Mouse (Mus musculus) intestine, postnatal 0 days (tissue): Measurements from ENCODE around the gene Mllt10. TPM values are rescaled to one million over a fixed set of nuclear protein-coding genes. Genes with fewer than 3 reads are reported as not detected.

ENCODE experiments used
- ATAC-seq: fragments of 200-750 bp; cut with Nextera tagmentation; 2 replicates; pipeline ENCODE4 v1.8.0; 2017; ENCODE audit warnings: mild to moderate bottlenecking, moderate TSS enrichment, moderate library complexity
- H3K27ac ChIP-seq: fragments of 300-500 bp; sonication (generic); 2 replicates; pipeline ENCODE4 v1.5.1; 2014; ENCODE audit warnings: mild to moderate bottlenecking, low read depth, low read length, moderate library complexity
- H3K27me3 ChIP-seq: fragments of 300-500 bp; sonication (generic); replicated peaks from 2 replicates; pipeline ENCODE4 v1.6.1; 2014; ENCODE audit warnings: low read length, mixed read lengths; ENCODE audit not compliant: control insufficient read depth, insufficient read depth
- H3K36me3 ChIP-seq: fragments of 300-500 bp; sonication (generic); 2 replicates; pipeline ENCODE4 v1.6.1; 2014; ENCODE audit warnings: mild to moderate bottlenecking, moderate library complexity; ENCODE audit not compliant: control insufficient read depth, insufficient read depth
- H3K4me1 ChIP-seq: fragments of 300-500 bp; sonication (generic); replicated peaks from 2 replicates; pipeline ENCODE4 v1.6.1; 2014; ENCODE audit warnings: antibody characterized with exemption, low read length, mixed read lengths; ENCODE audit not compliant: control insufficient read depth, insufficient read depth
- H3K4me2 ChIP-seq: fragments of 300-500 bp; sonication (generic); replicated peaks from 2 replicates; pipeline ENCODE4 v1.6.1; 2014; ENCODE audit warnings: low read depth, mild to moderate bottlenecking, moderate library complexity
- H3K4me3 ChIP-seq: fragments of 300-500 bp; sonication (generic); 2 replicates; pipeline ENCODE4 v1.5.1; 2014; ENCODE audit warnings: low read depth, low read length
- H3K9ac ChIP-seq: fragments of 300-500 bp; sonication (generic); 2 replicates; pipeline ENCODE4 v1.6.1; 2014; ENCODE audit warnings: mild to moderate bottlenecking, low read depth, low read length
- H3K9me3 ChIP-seq: fragments of 300-500 bp; sonication (generic); 2 replicates; pipeline ENCODE4 v1.6.1; 2016; ENCODE audit warnings: mixed run types; ENCODE audit not compliant: control insufficient read depth
- CTCF ChIP-seq: sonication (generic); IDR thresholded peaks from 2 replicates; pipeline ENCODE4 v1.5.1; 2016; ENCODE audit warnings: low read depth, mild to moderate bottlenecking, control low read depth, antibody characterized with exemption, moderate library complexity
- WGBS: fragments of 180-500 bp; shearing (Covaris S2); extraction: QIAGEN DNeasy Blood & Tissue Kit; methylation state at CpG from one replicate; pipeline ENCODE4 v1.1.7; 2014; 5-methylcytosine and 5-hydroxymethylcytosine counted together
- polyA plus RNA-seq: library from polyadenylated mRNA; unstranded; fragments of >200 nt; fragmentation: Nextera tagmentation; extraction: Ambion mirVana; gene quantifications from 2 replicates; pipeline ENCODE4 v1.2.1, GENCODE M21; 2015

Mllt10 gene
- polyA plus RNA-seq, 1 experiment from 2014 or later: 22.6 TPM

DNA sequence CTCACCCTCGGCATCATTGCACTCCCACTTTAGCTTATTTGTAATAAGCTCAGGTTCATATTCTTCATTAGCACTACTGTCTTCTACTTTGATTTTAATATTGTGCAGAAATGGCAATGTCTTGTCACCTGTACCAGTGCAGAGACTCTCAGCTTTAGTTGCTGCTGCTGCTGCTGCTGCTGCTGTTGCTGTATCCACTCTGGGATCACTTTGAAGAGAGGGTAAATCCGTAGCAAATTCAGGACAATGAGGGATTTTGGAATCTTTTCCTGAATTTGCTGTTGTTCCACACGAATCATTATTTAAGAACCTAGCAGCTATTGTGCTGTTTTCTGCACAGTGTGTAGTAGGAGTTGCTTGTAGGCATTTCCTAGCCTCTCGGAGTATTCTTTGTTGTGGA lies 8.9 kb upstream of the Mllt10 start:
- Histone ChIP-seq H3K4me2 (peak overlapping the region; percentile 93), H3K36me3 (no peaks in the 10 kb centered on the region), H3K9ac (peak overlapping the region; percentile 76; the same call in 1 of the 2 replicates), H3K9me3 (no peaks in the 10 kb centered on the region), H3K27me3 (no peaks in the 10 kb centered on the region), H3K27ac (no peak overlapping the region), H3K4me3 (peak overlapping the region; percentile 82), H3K4me1 (peaks cover 9% of the 10 kb centered on the region; the same call in 1 of the 2 replicates)
- no peak for TF ChIP-seq CTCF
- no peak for ATAC-seq
- WGBS: 10% methylated on average over 4 of the region's 4 CpGs

- H3K4me3 ChIP-seq: peak overlapping the region; percentile 82
- no peaks in the 10 kb centered on the region for H3K9me3 ChIP-seq
- peak; percentile 79 for ATAC-seq
- peak overlapping the region; percentile 76 for H3K9ac ChIP-seq
- peak overlapping the region; percentile 89 for H3K27ac ChIP-seq
- H3K4me1 ChIP-seq: peaks cover 9% of the 10 kb centered on the region; the same call in 1 of the 2 replicates
- no peaks in the 10 kb centered on the region for H3K36me3 ChIP-seq
- TF ChIP-seq CTCF: no peak
- WGBS: under 1% methylated on average over 64 of the region's 64 CpGs
- H3K27me3 ChIP-seq: no peaks in the 10 kb centered on the region
- peak overlapping the region; percentile 93 for H3K4me2 ChIP-seq
Measured at GRCm38 (mm10) chr2:18046758-18047645, 8.0 kb upstream of the Mllt10 start.

- Histone ChIP-seq H3K9me3 (no peaks in the 10 kb centered on the region), H3K36me3 (no peaks in the 10 kb centered on the region), H3K4me1 (peaks cover 9% of the 10 kb centered on the region; the same call in 1 of the 2 replicates), H3K4me2 (peak overlapping the region; percentile 93), H3K27ac (peak overlapping the region; percentile 89), H3K27me3 (no peaks in the 10 kb centered on the region), H3K9ac (peak overlapping the region; percentile 76), H3K4me3 (peak overlapping the region; percentile 82)
- WGBS: under 1% methylated on average over 69 of the region's 70 CpGs
- ATAC-seq: peak; percentile 71
- no peak for TF ChIP-seq CTCF
Measured at GRCm38 (mm10) chr2:18047646-18048452, 7.2 kb upstream of the Mllt10 start.

GRCm38 (mm10) chr2:18048453-18049075 lies 6.5 kb upstream of the Mllt10 start, which contains the start of gene Skida1:
Skida1 (minus strand) TSS chr2:18049051.
- WGBS: 2% methylated on average over 17 of the region's 17 CpGs
- no peak for ATAC-seq
- Histone ChIP-seq H3K4me3 (peak within 1 kb of the TSS; percentile 82), H3K9ac (peak within 1 kb of the TSS; percentile 76), H3K27me3 (no peaks in the 10 kb centered on the region), H3K27ac (peak within 1 kb of the TSS; percentile 89), H3K4me2 (peak within 1 kb of the TSS; percentile 93), H3K9me3 (no peaks in the 10 kb centered on the region), H3K4me1 (peaks cover 9% of the 10 kb centered on the region; the same call in 1 of the 2 replicates), H3K36me3 (no peaks in the 10 kb centered on the region)
- no peak for TF ChIP-seq CTCF

- Histone ChIP-seq H3K9me3 (no peaks in the 10 kb centered on the region), H3K9ac (peak overlapping the region; percentile 17; the same call in 1 of the 2 replicates), H3K36me3 (no peaks in the 10 kb centered on the region), H3K27me3 (no peaks in the 10 kb centered on the region), H3K4me3 (peak overlapping the region; percentile 82), H3K27ac (peak overlapping the region; percentile 64), H3K4me1 (peaks cover 9% of the 10 kb centered on the region; the same call in 1 of the 2 replicates), H3K4me2 (peak overlapping the region; percentile 93)
- 23% methylated on average over 11 of the region's 11 CpGs for WGBS
- ATAC-seq: no peak
- TF ChIP-seq CTCF: no peak
Measured at GRCm38 (mm10) chr2:18049279-18049821, 5.7 kb upstream of the Mllt10 start.
